Mouse (Mus musculus) testis, adult 2 months (tissue): ENCODE data around the gene Fut8. TPM values are rescaled to one million over a fixed set of nuclear protein-coding genes. Genes with fewer than 3 reads are reported as not detected.

Source experiments
- H3K27ac ChIP-seq: fragments of 200-500 bp; 2 replicates; pipeline ENCODE4 v1.5.1; 2012; ENCODE audit warnings: low read depth, low read length; ENCODE audit not compliant: control insufficient read depth, insufficient read depth
- H3K27me3 ChIP-seq: fragments of 200-500 bp; 2 replicates; pipeline ENCODE4 v1.6.1; 2012; ENCODE audit warnings: mild to moderate bottlenecking, low read length, moderate library complexity; ENCODE audit not compliant: control insufficient read depth, insufficient read depth
- H3K36me3 ChIP-seq: fragments of 200-500 bp; 2 replicates; pipeline ENCODE4 v1.6.1; 2012; ENCODE audit warnings: mild to moderate bottlenecking, low read length; ENCODE audit not compliant: control insufficient read depth, insufficient read depth
- H3K4me1 ChIP-seq: fragments of 200-500 bp; 2 replicates; pipeline ENCODE4 v1.6.1; 2012; ENCODE audit warnings: low read length; ENCODE audit not compliant: control insufficient read depth, insufficient read depth
- H3K4me3 ChIP-seq: fragments of 200-500 bp; 2 replicates; pipeline ENCODE4 v1.5.1; 2012; ENCODE audit warnings: low read depth, mild to moderate bottlenecking, low read length, moderate library complexity, mixed read lengths; ENCODE audit not compliant: control insufficient read depth
- CTCF ChIP-seq: fragments of 200-500 bp; IDR thresholded peaks from 2 replicates; pipeline ENCODE4 v1.5.1; 2012; ENCODE audit warnings: low read depth, mild to moderate bottlenecking, inconsistent platforms, low read length, moderate library complexity; ENCODE audit not compliant: control insufficient read depth, insufficient read depth, insufficient replicate concordance
- POLR2A ChIP-seq: fragments of 200-500 bp; IDR thresholded peaks from 2 replicates; pipeline ENCODE4 v1.6.1; 2012; ENCODE audit warnings: low read depth, mild to moderate bottlenecking, inconsistent platforms, low read length, moderate library complexity; ENCODE audit not compliant: control insufficient read depth
- polyA plus RNA-seq: library from polyadenylated mRNA; depleted of rRNA; stranded (reverse); fragments of >200 nt; gene quantifications from 2 replicates; pipeline ENCODE4 v1.2.3, GENCODE M21; 2012

The Fut8 gene
- polyA plus RNA-seq, 1 experiment = 16.2 TPM

DNA sequence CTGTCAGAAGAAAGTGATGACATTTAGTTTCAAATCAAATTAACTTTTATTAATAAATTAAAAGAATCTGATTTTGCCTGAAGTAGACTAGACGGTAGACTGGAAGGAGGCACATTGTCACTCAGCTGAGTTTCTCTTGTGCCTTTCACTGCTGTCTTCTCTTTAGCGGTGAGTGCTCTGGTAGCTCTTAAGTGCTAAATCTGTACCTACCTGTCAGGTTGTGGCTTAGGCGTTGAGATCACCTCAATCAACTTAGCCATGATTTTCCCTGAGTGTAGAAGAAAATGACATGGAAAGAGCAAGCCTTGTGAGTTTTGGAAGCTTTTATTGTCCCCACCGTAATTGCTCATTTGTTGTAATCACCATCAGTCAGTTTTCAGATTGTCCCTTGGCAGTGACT, 59.2 kb downstream of the Fut8 start:
- TF ChIP-seq POLR2A (no peak), CTCF (no peak)
- Histone ChIP-seq H3K4me3 (no peak overlapping the region), H3K27ac (no peak overlapping the region), H3K4me1 (no peaks in the 10 kb centered on the region), H3K27me3 (no peaks in the 10 kb centered on the region), H3K36me3 (no peaks in the 10 kb centered on the region)

GRCm38 (mm10) chr12:77297858-77298257, 59.9 kb downstream of the Fut8 start:
- TF ChIP-seq POLR2A (no peak), CTCF (no peak)
- H3K4me3 ChIP-seq = no peak overlapping the region
- H3K36me3 ChIP-seq = no peaks in the 10 kb centered on the region
- H3K4me1 ChIP-seq = no peaks in the 10 kb centered on the region
- no peaks in the 10 kb centered on the region for H3K27me3 ChIP-seq
- H3K27ac ChIP-seq = no peak overlapping the region

DNA sequence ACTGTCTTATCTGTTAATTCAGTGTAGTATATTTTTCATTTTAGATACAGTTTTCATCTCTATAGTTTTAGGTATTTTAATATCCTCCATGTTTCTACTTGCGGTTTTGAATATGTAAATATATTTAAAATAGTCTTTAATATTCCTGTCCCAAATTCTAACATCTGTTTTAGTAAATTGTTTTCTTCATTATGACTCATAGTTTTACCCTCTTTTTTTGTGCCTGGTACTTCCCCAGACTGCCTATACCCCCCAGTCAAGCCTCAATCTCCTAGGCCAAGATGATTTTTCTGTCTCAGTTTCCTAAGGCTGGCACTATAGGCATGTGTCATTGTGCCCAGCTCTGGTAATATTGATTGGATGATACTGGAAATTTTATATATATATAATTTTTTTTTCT, 64.1 kb downstream of the Fut8 start:
- Histone ChIP-seq H3K4me1 (no peaks in the 10 kb centered on the region), H3K27ac (no peak overlapping the region), H3K4me3 (no peak overlapping the region), H3K27me3 (no peaks in the 10 kb centered on the region), H3K36me3 (no peaks in the 10 kb centered on the region)
- TF ChIP-seq CTCF (no peak), POLR2A (no peak)

- TF ChIP-seq CTCF (no peak), POLR2A (no peak)
- no peaks in the 10 kb centered on the region for H3K27me3 ChIP-seq
- H3K36me3 ChIP-seq = no peaks in the 10 kb centered on the region
- no peaks in the 10 kb centered on the region for H3K4me1 ChIP-seq
- H3K27ac ChIP-seq = no peak overlapping the region
- H3K4me3 ChIP-seq = no peak overlapping the region
These were observed 65.4 kb downstream of the Fut8 start for GRCm38 (mm10) chr12:77303367-77303766.

DNA sequence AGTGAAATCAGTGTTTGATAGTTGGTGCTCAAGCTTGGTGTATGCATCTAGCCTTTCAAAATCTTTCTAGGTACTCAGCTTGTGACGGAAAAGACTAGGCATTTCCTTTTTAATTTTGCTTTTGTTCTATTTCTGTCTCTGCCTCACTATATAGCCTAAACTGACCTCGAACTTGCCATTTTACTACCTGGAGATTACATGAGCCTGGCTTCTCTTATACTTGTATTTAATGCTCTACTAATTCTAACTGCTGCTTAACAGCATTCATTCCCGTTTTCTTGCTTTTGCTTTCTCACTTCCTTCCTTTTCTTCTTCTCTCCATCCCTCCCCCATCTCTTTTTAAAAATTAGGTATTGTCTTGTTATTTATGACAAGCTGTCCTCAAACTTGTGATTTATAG, 67.6 kb downstream of the Fut8 start:
- H3K4me3 ChIP-seq = no peak overlapping the region
- no peaks in the 10 kb centered on the region for H3K27me3 ChIP-seq
- no peaks in the 10 kb centered on the region for H3K4me1 ChIP-seq
- no peak overlapping the region for H3K27ac ChIP-seq
- H3K36me3 ChIP-seq = no peaks in the 10 kb centered on the region
- TF ChIP-seq POLR2A = no peak
- TF ChIP-seq CTCF = no peak

DNA sequence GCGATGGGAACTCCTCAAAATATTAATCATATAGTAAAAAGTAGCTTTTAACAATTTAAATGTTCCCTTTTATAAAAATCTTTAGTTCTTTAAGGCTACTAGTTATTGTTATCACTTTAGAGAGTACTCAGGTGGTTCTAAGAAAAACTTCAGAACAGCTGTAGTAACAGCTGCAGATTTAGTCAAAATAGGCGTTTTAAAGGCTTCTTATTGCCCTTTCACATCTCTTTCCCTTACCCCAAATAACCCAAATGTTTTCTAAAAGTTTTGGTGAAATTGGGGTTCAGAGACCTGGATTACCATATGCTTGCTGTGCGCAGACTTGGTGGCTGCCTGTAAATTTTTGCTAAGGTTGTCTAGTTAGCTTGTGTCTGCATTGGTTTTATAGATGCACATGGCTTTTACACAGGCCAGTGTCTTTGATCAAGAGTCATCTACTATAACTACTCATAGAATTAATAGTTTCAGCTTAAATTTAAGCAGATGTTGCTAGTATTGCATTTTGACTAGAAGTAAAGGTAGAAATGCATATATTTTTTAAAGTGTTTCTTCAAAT, 68.9 kb downstream of the Fut8 start:
- Histone ChIP-seq H3K4me1 (no peaks in the 10 kb centered on the region), H3K27ac (no peak overlapping the region), H3K36me3 (no peaks in the 10 kb centered on the region), H3K4me3 (no peak overlapping the region), H3K27me3 (no peaks in the 10 kb centered on the region)
- no peak for TF ChIP-seq CTCF
- no peak for TF ChIP-seq POLR2A

DNA sequence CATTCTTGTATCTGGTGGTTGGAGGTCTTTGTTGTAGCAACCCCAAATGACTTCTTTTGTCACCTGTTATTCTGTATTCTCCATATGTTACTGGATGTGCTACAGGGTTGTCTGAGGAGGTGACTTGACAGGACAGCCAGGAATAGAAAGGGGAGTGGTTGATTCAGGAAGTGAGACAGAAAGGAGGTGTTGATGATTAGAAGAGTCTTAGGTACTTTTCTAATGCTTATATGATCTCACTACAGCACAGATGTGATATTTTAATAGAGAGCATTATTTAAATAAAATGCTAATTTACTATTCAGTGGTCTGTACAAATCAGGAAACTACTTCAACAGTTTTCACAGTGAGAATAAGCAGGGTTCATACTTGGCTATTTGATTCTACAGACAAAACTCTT, 71.6 kb downstream of the Fut8 start:
- H3K36me3 ChIP-seq = no peaks in the 10 kb centered on the region
- no peaks in the 10 kb centered on the region for H3K27me3 ChIP-seq
- H3K4me3 ChIP-seq = no peak overlapping the region
- H3K27ac ChIP-seq = no peak overlapping the region
- TF ChIP-seq CTCF (no peak), POLR2A (no peak)
- H3K4me1 ChIP-seq = no peaks in the 10 kb centered on the region

DNA sequence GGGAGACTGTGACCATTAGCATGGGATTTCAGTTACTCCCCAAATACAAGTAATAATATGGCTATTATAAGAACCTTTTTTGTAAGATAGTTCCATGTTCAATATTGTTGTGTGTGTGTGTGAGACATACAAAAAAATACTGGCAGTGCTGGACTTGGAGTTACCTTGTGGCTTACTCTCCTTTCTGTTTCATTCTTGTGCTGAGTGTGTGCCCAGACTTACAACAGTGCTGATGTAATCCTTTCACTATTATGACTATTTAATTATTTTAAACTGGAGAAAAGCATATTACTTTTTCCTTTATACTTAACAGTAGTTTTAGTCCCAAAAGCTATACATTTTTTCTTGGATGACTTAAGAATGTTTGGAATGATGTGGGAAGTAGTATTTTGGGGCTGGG, 75.6 kb downstream of the Fut8 start:
- no peaks in the 10 kb centered on the region for H3K4me1 ChIP-seq
- TF ChIP-seq CTCF (no peak), POLR2A (no peak)
- H3K36me3 ChIP-seq = no peaks in the 10 kb centered on the region
- H3K4me3 ChIP-seq = no peak overlapping the region
- no peak overlapping the region for H3K27ac ChIP-seq
- no peaks in the 10 kb centered on the region for H3K27me3 ChIP-seq
